Mouse (Mus musculus): ENCODE measurements around the gene Idnk.

Idnk gene

DNA sequence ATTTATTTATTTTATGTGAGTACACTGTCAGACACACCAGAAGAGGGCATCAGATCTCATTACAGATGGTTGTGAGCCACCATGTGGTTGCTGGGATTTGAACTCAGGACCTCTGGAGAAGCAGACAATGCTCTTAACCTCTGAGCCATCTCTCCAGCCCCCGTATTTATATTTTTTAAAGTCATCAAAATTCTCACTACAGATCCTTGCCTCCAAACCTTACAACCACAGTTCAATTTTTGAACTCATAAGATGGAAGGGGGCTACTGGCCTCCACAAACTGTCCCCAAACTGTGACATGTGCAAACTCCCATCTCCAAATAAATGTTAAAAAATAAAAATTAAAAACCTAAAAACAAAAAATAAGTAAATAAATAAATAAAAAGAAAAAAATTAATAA lies 9.7 kb upstream of the Idnk start:
- DNase-seq = no peak

GRCm38 (mm10) chr13:58148256-58148831 lies 9.1 kb upstream of the Idnk start:
- peak in 1 of 2 experiments; percentile 25 for DNase-seq

GRCm38 (mm10) chr13:58149033-58149558 lies 8.4 kb upstream of the Idnk start:
- no peak for DNase-seq

DNA sequence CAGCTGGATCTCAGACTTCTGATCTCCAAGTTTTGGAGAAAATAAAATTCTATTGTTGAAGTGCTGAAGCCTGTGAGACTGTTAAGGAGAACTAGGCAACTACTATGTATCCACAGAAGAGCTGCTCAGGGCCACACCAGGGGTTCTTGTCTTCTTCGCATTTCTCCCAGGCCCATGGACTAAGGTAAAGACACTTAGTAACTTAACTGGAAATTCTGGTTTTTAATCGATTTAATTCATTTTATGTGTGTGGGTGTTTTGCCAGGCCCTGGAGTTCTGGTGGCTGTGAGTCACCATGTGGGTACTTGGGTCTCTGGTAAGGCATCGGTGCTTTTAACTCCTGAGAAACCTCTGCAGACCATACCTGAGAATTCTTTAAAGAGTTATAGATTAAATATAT lies 7.8 kb upstream of the Idnk start:
- DNase-seq = no peak

- DNase-seq = no peak
Measured at GRCm38 (mm10) chr13:58150442-58150841, 7.0 kb upstream of the Idnk start.

GRCm38 (mm10) chr13:58156031-58156430 lies 1.4 kb upstream of the Idnk start:
- peak in 1 of 2 experiments; percentile 19 for DNase-seq

- peak in 1 of 2 experiments; percentile 10 for DNase-seq
Measured at GRCm38 (mm10) chr13:58157036-58157435, 413 bp upstream of the Idnk start.

GRCm38 (mm10) chr13:58158099-58158912 lies 857 bp downstream of the Idnk start:
- DNase-seq = peak; percentile 86 to 88

DNA sequence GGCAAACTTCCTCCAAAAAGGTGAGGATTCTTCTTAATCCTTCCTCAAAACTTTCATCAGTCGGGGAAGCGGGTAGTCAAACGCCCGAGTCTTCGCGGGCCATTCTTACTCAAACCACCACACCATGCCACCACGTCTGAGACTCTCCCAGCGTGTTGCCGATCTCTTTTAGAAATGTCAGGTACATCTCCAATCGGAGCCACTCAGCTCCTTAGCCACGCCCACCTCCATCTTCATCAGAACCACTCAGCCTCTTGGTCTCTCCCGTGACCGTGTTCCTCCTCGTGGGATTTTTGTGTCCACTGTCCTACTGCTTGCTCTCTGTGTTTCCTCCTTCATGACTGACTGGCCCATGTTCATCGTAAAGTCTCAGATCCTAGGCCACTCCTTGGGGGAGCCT lies 3.3 kb downstream of the Idnk start:
- no peak for DNase-seq

GRCm38 (mm10) chr13:58163343-58163742 lies 5.9 kb downstream of the Idnk start:
- DNase-seq = no peak

GRCm38 (mm10) chr13:58168119-58168518 lies 10.7 kb downstream of the Idnk start:
- no peak for DNase-seq

DNA sequence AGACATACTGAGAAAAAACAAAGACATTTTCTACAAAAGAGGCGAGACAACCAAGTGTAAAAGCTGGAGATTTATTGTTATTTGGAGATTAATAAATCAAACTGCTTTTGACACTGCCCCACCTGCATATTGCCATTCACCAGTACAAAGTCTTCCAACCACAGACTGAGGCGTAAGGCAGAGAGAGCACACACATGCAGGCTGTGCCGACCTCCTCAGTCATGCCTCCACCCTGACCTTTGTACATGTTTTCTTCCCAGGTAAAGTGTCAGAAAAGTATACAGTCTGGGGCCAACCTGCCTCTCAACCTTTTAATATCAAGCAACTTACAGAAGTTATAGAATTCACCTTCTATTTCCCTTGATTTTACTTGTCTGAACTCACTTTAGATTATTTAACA lies 18.7 kb downstream of the Idnk start:
- no peak for DNase-seq

DNA sequence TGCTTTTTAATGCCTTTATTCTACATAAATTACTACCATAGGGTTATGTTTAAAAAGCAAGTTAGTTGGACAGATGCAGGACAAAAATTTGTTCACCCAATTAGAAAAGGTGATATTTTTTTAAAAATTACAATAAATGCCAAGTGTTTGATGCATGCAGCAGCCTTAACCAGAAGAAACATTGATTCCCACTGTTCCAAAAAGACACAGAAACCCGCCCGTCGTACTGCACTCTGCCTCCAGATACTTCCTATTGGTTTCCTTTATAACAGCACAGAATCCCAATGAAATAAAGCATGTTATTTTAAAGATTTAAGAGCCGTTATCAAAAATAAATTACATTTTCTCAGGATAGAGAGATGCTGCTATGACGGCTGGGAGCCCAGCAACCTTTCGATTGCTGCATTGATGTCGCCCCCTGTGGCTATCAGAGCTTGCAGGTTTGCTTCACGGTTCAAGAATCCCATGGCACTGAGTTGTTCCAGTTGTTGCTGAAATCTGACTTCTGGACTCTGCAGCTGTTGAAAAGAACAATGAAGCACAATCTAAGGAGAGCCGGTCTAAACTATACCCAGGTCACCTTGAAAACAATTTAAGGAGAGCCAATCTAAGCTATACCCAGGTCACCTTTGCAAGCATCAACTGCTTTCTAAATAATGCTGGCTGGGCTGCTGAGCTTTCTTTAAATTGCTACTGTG lies 20.2 kb downstream of the Idnk start:
- peak; percentile 89 to 95 for DNase-seq

DNA sequence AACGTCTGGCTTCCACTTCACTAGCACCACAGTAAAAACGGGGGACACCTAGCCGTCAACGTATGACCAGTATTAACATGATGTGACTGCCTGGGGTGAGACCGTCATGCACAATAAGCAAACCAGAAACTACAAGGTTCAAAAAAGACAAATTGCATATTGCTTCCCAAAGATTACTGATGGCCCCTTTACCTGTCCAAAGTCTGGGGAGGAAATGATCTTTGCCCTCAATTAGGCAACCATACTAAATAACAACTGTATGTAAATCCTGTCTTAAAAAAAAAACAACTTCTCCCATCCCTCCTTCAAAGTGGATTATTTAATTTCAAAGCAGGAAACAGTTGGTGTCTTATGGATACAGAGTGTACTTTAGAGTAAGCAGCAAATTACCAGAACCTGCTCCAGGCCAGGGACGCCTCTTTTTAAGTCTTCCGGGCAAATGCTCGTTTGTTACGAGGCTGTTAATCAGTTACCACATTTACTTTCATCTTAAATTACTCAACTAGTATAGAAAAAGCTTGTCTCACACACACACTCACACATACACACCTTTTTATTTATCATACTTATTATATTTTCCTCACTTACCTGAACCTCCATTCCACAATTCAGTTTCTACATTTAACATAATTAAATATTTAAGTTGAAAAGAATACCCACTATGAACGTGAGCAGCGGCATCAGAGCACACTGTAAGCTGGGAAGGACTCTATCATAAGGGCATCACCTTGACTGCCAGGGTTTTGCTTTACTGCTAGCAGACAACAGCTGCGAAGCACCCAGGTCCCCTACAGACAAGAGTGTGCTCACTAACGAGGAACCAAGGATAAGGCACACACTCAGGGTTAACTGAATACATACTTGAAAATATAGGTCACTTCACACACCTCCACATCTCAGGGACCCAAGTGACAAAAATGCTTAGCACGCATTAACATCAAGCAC lies 24.4 kb downstream of the Idnk start:
- no peak for DNase-seq

DNA sequence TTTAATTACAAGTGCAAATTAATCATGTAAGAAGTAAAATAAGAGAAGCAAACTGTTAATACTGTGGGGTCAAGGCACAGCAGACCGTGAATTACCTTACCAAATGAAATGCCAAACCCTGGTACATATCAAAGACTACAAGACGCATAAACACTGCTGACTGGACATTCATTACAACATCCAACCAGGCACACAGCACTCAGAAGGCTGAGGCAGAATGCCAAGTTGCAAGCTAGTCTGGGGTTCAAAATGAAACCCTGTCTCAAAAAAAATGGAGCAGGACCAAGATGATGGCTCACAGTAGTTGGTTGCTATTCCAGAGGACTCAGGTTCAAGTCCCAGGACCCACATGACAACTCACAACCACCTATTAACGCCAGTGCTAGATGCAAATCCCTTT lies 26.7 kb downstream of the Idnk start:
- DNase-seq = no peak

GRCm38 (mm10) chr13:58186281-58186680 lies 28.8 kb downstream of the Idnk start:
- DNase-seq = no peak

- DNase-seq = no peak
Measured at GRCm38 (mm10) chr13:58187751-58188150, 30.3 kb downstream of the Idnk start.

DNA sequence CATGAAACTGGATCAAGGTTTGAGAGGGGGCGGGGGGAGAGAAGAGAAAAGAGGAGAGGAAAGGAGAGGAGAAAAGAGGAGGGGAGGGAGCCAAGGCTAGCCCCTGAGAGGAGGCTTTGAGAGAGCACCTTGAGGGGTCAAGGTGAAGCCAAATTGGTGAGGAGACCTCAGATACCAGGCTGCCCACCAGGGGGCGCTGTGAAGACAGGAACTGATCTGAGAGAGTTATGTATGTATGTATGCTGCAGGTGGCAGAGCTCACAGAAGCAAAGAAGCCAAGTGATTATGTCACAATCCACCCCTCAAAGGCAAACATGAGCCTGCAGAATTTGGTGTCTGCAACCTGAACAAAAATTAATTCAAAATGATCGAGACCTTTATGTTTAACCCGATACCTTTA lies 31.0 kb downstream of the Idnk start:
- DNase-seq = peak; percentile 86 to 91

- no peak for DNase-seq
Measured at GRCm38 (mm10) chr13:58189473-58189872, 32.0 kb downstream of the Idnk start.

- no peak for DNase-seq
Measured at GRCm38 (mm10) chr13:58191516-58191915, 34.1 kb downstream of the Idnk start.

GRCm38 (mm10) chr13:58192146-58192545 lies 34.7 kb downstream of the Idnk start:
- no peak for DNase-seq

DNA sequence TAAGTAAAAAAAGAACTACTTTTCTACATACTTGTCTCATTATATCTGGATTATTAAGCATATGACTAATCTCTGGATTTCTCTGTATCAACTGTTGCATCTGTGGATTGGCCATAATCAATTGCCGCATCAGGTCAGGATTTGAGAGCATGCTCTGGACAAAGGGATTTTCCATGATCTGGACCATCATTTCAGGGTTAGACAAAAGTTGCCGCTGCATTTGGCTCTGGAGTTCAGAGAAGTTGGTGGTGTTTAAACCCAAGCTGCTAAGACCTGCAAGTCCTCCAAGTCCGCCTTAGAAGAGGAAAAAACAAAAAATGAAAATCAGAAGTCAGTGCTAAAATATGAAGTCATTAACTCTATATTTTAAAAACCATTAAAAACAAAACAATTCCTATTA lies 35.8 kb downstream of the Idnk start:
- no peak for DNase-seq

- no peak for DNase-seq
Measured at GRCm38 (mm10) chr13:58194908-58195307, 37.5 kb downstream of the Idnk start.
